Mouse (Mus musculus): ENCODE results near the gene Olfr1417. TPM values are rescaled to one million over a fixed set of nuclear protein-coding genes. Genes with fewer than 3 reads are reported as not detected.

Gene Olfr1417
- polyA plus RNA-seq, 1 experiment from 2014 or later = not detected

GRCm38 (mm10) chr19:11807251-11807650, 31.8 kb downstream of the Olfr1417 start:
- H3K4me1 ChIP-seq (ENCODE audit: control insufficient read depth, insufficient read depth, low read length) = no peaks in the 10 kb centered on the region
- no peak for ATAC-seq (ENCODE audit: insufficient number of reproducible peaks, low FRiP score, low TSS enrichment, low read depth)
- no peaks in the 10 kb centered on the region for H3K36me3 ChIP-seq (ENCODE audit: control insufficient read depth, insufficient read depth, low read length)
- H3K9ac ChIP-seq (ENCODE audit: low read length) = no peak overlapping the region
- H3K9me3 ChIP-seq (ENCODE audit: control insufficient read depth, low read length) = no peaks in the 10 kb centered on the region
- no peak overlapping the region for H3K4me2 ChIP-seq (ENCODE audit: low read depth, severe bottlenecking)
- 68% methylated on average over 2 of the region's 2 CpGs for WGBS
- H3K27me3 ChIP-seq (ENCODE audit: control insufficient read depth, insufficient read depth, low read length) = no peaks in the 10 kb centered on the region
- DNase-seq (ENCODE audit: low spot score) = no peak
- no peak overlapping the region for H3K4me3 ChIP-seq (ENCODE audit: low read depth, low read length)
- H3K27ac ChIP-seq (replicated peaks; ENCODE audit: low read depth, low read length) = no peak overlapping the region

DNA sequence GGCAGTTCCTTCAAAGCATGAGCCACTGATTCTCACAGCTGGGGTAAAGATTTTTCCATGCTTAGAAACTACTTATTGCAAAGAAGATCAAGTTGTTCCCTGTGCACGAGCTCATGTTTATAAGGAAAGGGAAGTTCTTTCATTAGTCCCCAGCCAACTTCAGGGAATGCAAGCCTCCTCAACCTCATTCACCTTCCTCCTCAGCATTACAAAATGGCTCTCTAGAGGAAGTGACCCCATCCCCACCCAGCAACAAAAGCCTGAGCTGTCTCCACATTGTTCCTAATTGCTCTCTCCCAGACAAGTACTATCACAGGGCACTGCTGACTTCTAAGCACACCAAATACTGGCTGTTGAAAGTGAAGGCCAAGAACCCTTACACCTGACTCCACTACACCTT, 34.6 kb downstream of the Olfr1417 start:
- Histone ChIP-seq H3K27me3 (ENCODE audit: control insufficient read depth, insufficient read depth, low read length) (no peaks in the 10 kb centered on the region), H3K9me3 (ENCODE audit: control insufficient read depth, low read length) (no peaks in the 10 kb centered on the region), H3K36me3 (ENCODE audit: control insufficient read depth, insufficient read depth, low read length) (no peaks in the 10 kb centered on the region), H3K4me2 (ENCODE audit: low read depth, severe bottlenecking) (no peak overlapping the region), H3K4me3 (ENCODE audit: low read depth, low read length) (no peak overlapping the region), H3K27ac (replicated peaks; ENCODE audit: low read depth, low read length) (no peak overlapping the region), H3K9ac (ENCODE audit: low read length) (no peak overlapping the region), H3K4me1 (ENCODE audit: control insufficient read depth, insufficient read depth, low read length) (no peaks in the 10 kb centered on the region)
- 79% methylated on average over 1 of the region's 1 CpGs for WGBS
- DNase-seq (ENCODE audit: low spot score) (no peak), ATAC-seq (ENCODE audit: insufficient number of reproducible peaks, low FRiP score, low TSS enrichment, low read depth) (no peak)

GRCm38 (mm10) chr19:11800531-11801315, 38.3 kb downstream of the Olfr1417 start:
- no peaks in the 10 kb centered on the region for H3K27me3 ChIP-seq (ENCODE audit: control insufficient read depth, insufficient read depth, low read length)
- no peaks in the 10 kb centered on the region for H3K36me3 ChIP-seq (ENCODE audit: control insufficient read depth, insufficient read depth, low read length)
- no peak overlapping the region for H3K4me2 ChIP-seq (ENCODE audit: low read depth, severe bottlenecking)
- no peaks in the 10 kb centered on the region for H3K4me1 ChIP-seq (ENCODE audit: control insufficient read depth, insufficient read depth, low read length)
- H3K9me3 ChIP-seq (ENCODE audit: control insufficient read depth, low read length) = no peaks in the 10 kb centered on the region
- DNase-seq (ENCODE audit: low spot score) = no peak
- no peak overlapping the region for H3K4me3 ChIP-seq (ENCODE audit: low read depth, low read length)
- 86% methylated on average over 8 of the region's 8 CpGs for WGBS
- no peak overlapping the region for H3K9ac ChIP-seq (ENCODE audit: low read length)
- ATAC-seq (ENCODE audit: insufficient number of reproducible peaks, low FRiP score, low TSS enrichment, low read depth) = no peak
- no peak overlapping the region for H3K27ac ChIP-seq (replicated peaks; ENCODE audit: low read depth, low read length)

GRCm38 (mm10) chr19:11794447-11794846, 44.6 kb downstream of the Olfr1417 start:
- no peak for ATAC-seq (ENCODE audit: insufficient number of reproducible peaks, low FRiP score, low TSS enrichment, low read depth)
- 91% methylated on average over 6 of the region's 6 CpGs for WGBS

DNA sequence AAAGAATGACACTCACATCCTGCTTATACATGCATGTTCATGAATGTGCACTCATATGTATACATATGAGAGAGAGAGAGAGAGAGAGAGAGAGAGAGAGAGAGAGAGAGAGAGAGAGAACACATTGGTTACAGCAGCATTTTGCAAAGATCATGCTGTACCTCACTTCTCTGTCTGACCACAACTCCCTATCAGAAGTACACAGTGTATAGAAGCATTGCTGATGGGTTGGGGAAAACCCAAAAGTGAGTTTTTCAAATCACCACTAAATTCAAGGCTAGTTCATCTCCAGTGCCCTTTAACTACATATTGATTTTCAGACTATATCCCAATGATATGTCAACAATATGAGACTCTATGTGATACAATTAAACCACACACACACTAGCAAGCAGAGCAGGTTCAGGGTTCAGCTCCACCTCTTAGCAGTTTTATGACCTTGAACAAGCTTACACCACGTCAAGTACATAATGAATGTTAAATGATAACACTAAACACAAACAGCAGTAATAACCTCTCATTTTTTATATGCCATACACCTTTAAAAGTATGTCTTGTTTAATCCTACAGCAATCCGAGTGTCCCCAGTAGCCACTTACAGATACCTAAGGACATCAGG, 45.2 kb downstream of the Olfr1417 start:
- Histone ChIP-seq H3K36me3 (ENCODE audit: control insufficient read depth, insufficient read depth, low read length) (no peaks in the 10 kb centered on the region), H3K4me2 (ENCODE audit: low read depth, severe bottlenecking) (no peak overlapping the region), H3K9ac (ENCODE audit: low read length) (no peak overlapping the region), H3K9me3 (ENCODE audit: control insufficient read depth, low read length) (no peaks in the 10 kb centered on the region), H3K27me3 (ENCODE audit: control insufficient read depth, insufficient read depth, low read length) (no peaks in the 10 kb centered on the region), H3K27ac (replicated peaks; ENCODE audit: low read depth, low read length) (no peak overlapping the region), H3K4me3 (ENCODE audit: low read depth, low read length) (no peak overlapping the region), H3K4me1 (ENCODE audit: control insufficient read depth, insufficient read depth, low read length) (no peaks in the 10 kb centered on the region)
- WGBS = 69% methylated on average over 2 of the region's 2 CpGs
- DNase-seq (ENCODE audit: low spot score) = no peak
- no peak for ATAC-seq (ENCODE audit: insufficient number of reproducible peaks, low FRiP score, low TSS enrichment, low read depth)

More at GRCm38 (mm10) chr19:11794447-11794846, 44.6 kb downstream of the Olfr1417 start:
- DNase-seq (ENCODE audit: low spot score) = no peak
- Histone ChIP-seq H3K9ac (ENCODE audit: low read length) (no peak overlapping the region), H3K27me3 (ENCODE audit: control insufficient read depth, insufficient read depth, low read length) (no peaks in the 10 kb centered on the region), H3K27ac (replicated peaks; ENCODE audit: low read depth, low read length) (no peak overlapping the region), H3K4me1 (ENCODE audit: control insufficient read depth, insufficient read depth, low read length) (no peaks in the 10 kb centered on the region), H3K4me2 (ENCODE audit: low read depth, severe bottlenecking) (no peak overlapping the region), H3K36me3 (ENCODE audit: control insufficient read depth, insufficient read depth, low read length) (no peaks in the 10 kb centered on the region), H3K9me3 (ENCODE audit: control insufficient read depth, low read length) (no peaks in the 10 kb centered on the region), H3K4me3 (ENCODE audit: low read depth, low read length) (no peak overlapping the region)

- Histone ChIP-seq H3K27ac (replicated peaks; ENCODE audit: low read depth, low read length) (no peak overlapping the region), H3K36me3 (ENCODE audit: control insufficient read depth, insufficient read depth, low read length) (no peaks in the 10 kb centered on the region), H3K27me3 (ENCODE audit: control insufficient read depth, insufficient read depth, low read length) (no peaks in the 10 kb centered on the region), H3K4me3 (ENCODE audit: low read depth, low read length) (no peak overlapping the region), H3K9ac (ENCODE audit: low read length) (no peak overlapping the region), H3K4me2 (ENCODE audit: low read depth, severe bottlenecking) (no peak overlapping the region), H3K9me3 (ENCODE audit: control insufficient read depth, low read length) (no peaks in the 10 kb centered on the region), H3K4me1 (ENCODE audit: control insufficient read depth, insufficient read depth, low read length) (no peaks in the 10 kb centered on the region)
- DNase-seq (ENCODE audit: low spot score) (no peak), ATAC-seq (ENCODE audit: insufficient number of reproducible peaks, low FRiP score, low TSS enrichment, low read depth) (no peak)
- 81% methylated on average over 5 of the region's 5 CpGs for WGBS
These were observed 47.2 kb downstream of the Olfr1417 start for GRCm38 (mm10) chr19:11791825-11792224.

GRCm38 (mm10) chr19:11788876-11789275, 50.1 kb downstream of the Olfr1417 start:
- no peak overlapping the region for H3K4me3 ChIP-seq (ENCODE audit: low read depth, low read length)
- H3K9me3 ChIP-seq (ENCODE audit: control insufficient read depth, low read length) = no peaks in the 10 kb centered on the region
- no peak overlapping the region for H3K27ac ChIP-seq (replicated peaks; ENCODE audit: low read depth, low read length)
- DNase-seq (ENCODE audit: low spot score) (no peak), ATAC-seq (ENCODE audit: insufficient number of reproducible peaks, low FRiP score, low TSS enrichment, low read depth) (no peak)
- H3K9ac ChIP-seq (ENCODE audit: low read length) = no peak overlapping the region
- WGBS = 84% methylated on average over 6 of the region's 6 CpGs
- no peaks in the 10 kb centered on the region for H3K4me1 ChIP-seq (ENCODE audit: control insufficient read depth, insufficient read depth, low read length)
- no peak overlapping the region for H3K4me2 ChIP-seq (ENCODE audit: low read depth, severe bottlenecking)
- H3K36me3 ChIP-seq (ENCODE audit: control insufficient read depth, insufficient read depth, low read length) = no peaks in the 10 kb centered on the region
- H3K27me3 ChIP-seq (ENCODE audit: control insufficient read depth, insufficient read depth, low read length) = no peaks in the 10 kb centered on the region

DNA sequence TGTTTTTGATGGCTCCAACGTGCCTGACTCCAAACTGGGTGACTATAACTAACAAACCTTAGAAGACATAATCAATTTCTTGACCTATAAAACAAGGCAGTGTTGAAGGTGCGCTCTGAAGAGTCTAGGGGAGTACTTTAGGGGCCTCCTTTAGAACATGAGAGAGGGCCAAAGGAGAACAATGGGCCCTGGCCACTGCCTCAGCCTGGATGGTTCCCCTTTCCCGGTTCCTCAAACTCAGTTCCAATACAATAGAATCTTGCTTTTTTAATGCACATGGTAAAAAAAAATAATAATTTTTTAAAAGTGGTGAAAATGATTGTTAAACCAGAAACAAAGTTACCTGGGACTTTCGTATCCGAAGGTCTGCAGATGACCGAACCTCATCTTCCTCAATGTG, 51.2 kb downstream of the Olfr1417 start:
- ATAC-seq (ENCODE audit: insufficient number of reproducible peaks, low FRiP score, low TSS enrichment, low read depth) (no peak), DNase-seq (ENCODE audit: low spot score) (no peak)
- H3K4me2 ChIP-seq (ENCODE audit: low read depth, severe bottlenecking) = no peak overlapping the region
- H3K27me3 ChIP-seq (ENCODE audit: control insufficient read depth, insufficient read depth, low read length) = no peaks in the 10 kb centered on the region
- H3K36me3 ChIP-seq (ENCODE audit: control insufficient read depth, insufficient read depth, low read length) = no peaks in the 10 kb centered on the region
- 90% methylated on average over 6 of the region's 6 CpGs for WGBS
- no peak overlapping the region for H3K27ac ChIP-seq (replicated peaks; ENCODE audit: low read depth, low read length)
- H3K4me3 ChIP-seq (ENCODE audit: low read depth, low read length) = no peak overlapping the region
- no peaks in the 10 kb centered on the region for H3K4me1 ChIP-seq (ENCODE audit: control insufficient read depth, insufficient read depth, low read length)
- no peaks in the 10 kb centered on the region for H3K9me3 ChIP-seq (ENCODE audit: control insufficient read depth, low read length)
- H3K9ac ChIP-seq (ENCODE audit: low read length) = no peak overlapping the region

Measured in limb, embryonic 11.5 days (tissue).